Mouse (Mus musculus): ENCODE results near the gene Fam78b. TPM values are rescaled to one million over a fixed set of nuclear protein-coding genes. Genes with fewer than 3 reads are reported as not detected.

Gene Fam78b
- polyA plus RNA-seq, 3 experiments from 2014 or later = not detected

DNA sequence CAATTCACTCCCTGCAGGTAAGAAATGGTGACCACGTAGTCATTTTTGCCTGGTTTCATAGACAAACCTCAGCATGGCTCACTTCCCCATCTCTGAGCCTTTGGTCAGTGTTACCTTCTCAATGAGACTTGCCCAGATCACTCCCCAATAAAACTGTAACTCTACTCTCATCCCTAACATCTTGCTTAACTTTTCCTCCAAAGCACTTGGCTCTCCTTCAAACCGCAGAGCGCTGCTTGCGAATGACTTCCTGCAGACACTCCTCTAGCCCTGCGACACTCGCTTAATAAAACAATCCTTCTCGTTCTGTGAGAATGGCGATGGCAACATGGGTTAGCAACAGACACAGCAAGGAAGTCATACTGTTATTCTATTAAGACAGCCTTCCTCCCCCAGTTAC is 100.8 kb downstream of the Fam78b start:
- ATAC-seq = no peak

DNA sequence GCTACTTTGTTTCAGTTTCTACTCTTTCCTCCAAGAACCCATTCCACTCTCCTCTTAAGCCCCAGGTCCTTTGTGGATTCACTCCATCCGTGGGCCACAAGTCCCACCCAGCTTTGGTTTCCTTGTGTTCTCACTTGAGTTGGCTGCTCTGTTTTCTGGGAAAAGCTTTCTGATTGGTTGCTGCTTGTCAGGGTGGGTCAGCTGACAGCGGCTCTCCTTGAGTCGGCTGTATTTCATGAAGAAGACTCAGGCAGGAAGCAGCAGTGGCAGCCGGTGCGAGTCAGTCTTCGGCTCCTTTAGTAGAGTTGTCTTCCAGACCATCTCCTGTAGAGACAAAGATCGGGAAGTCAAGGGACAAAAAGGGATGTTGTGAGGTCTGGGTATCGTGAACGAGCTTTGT is 101.3 kb downstream of the Fam78b start:
- ATAC-seq = no peak

DNA sequence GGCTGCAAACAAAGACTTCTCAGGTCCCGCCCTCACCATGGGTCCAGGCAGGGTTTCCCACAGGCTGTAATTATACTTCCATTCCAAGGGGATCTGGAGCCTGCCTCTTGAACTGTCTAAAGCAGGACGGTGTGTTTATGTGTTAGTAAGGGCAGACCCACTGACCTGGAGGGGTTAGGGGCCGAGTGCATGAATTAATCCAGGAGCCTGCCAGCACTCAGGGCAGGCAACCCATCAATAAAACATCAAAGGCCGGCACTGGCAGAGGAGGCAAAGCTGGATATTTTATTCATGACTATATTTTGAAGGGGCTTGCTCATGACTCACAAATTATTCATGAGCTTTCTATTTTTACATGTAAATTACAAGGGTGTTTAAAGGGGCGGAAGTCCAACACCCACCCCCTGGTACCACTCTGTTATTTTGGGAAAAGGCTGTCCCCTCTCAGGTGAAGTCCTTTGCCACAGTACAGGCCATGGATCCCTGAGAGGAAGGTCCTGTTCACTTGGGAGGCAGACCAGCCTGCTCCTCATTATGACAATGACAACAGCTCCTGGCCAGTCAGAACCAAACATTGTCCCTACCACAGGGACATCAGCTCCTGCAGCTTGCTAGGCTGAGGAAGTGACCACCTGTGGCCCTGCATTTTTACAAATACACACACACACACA is 103.9 kb downstream of the Fam78b start:
- ATAC-seq = no peak

DNA sequence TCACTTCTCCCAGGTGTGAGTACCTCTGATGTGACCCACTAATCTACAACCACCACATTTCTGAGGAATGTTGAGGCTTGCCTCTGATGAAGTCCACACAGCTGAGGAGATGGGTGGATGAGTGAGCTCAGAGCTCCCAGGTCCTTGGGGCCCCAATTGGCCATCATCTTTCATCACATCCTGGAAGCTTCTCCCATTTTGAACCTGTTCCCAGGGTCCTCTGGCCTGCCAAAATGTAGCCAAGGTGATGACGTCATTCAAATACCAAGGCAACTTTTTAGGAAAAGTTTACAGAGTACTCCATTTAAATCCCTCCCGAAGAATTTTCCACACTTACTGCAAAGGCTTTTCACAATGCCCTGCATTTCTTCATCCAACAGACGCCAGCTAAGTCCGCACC is 104.7 kb downstream of the Fam78b start:
- no peak for ATAC-seq

GRCm38 (mm10) chr1:167108973-167109509 is 107.8 kb downstream of the Fam78b start:
- no peak for ATAC-seq

DNA sequence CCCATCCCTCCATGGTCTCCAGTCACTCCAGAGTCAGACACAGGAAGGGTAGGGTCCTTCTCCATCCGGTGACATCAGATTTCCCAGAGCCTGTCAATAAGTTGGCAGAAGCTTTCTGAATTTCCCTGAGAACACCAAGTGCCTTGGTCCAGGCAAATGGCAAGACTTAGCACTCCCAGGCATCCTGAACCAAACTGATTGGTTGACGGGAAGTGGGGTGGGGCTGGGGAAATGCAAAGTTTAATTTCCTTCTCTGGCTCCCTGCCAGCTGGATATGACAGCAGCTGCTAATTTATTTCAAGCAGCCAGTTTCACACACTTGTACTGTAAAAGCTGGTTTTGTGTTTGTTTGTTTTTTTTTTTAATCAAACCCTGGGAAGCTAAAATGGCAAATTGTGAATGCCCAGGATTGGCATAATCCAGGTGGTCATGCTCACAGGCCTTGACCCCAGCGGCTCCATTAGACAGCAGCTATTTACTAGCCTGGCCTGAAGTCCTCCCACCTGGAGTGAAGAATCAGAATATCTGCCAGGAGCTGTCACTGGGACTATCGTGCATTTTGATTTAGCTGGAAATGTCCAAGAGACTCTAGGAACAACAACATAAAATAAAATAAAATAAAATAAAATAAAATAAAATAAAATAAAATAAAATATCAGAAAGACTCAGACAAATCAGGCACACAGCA is 113.3 kb downstream of the Fam78b start:
- no peak for ATAC-seq

- ATAC-seq = no peak
Measured at GRCm38 (mm10) chr1:167115121-167115520, 113.9 kb downstream of the Fam78b start.

DNA sequence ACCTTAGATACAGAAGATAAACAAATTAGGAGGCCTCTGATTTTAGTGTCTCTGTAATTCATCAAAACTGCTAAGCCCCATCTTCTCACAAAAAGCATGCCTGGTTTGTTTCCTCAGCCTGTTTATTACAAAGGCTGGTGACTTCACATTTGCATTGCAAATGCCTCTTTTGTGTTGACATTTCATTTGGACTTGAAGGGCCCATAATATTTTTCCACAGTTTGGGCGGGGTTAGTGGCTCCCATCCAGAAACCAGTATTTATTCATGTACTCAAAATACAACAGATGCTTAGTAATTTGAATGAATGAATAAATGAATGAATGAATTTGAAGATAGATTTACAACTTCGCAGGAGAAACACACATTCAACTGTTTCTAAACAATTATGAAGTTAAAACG is 115.5 kb downstream of the Fam78b start:
- no peak for ATAC-seq

DNA sequence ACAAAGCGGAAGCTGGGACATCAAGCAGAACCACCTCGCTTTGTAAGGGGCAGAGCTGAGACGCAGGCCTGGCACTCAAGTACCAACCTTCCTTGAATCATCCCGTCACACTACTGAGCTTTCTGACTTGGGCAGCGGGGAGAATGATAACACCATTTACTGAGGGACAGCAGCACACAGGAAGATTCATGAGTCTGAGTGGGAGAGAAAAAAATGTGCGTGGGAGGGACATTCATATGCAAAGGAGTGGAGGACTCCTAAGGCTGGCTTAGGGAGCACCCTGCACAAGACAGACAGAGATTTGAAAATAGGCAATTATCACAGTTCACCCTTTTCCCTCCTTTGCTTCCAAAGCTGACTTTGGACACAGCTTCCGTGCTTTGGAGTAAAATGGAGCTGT is 117.8 kb downstream of the Fam78b start:
- no peak for ATAC-seq

- no peak for ATAC-seq
Measured at GRCm38 (mm10) chr1:167119439-167119838, 118.2 kb downstream of the Fam78b start.

DNA sequence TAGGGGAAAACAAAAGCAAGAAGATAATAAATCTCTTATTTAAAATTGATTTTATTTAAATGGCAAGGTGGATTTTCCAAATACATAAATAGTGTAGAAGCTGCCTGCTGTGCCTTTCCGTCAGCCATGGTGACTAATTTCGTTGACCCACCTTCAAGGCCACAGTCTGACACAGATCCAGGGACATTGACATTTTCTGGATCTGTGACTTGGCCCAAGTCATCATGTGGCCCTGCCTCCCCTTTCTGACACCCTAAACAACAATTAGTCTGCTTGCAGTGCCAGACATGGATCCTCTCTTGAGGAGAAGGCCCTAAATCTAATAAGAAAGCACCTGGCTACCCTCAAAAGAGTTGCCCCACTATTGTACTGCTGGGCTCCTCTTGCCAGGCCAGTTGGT is 121.2 kb downstream of the Fam78b start:
- no peak for ATAC-seq

- ATAC-seq = no peak
Measured at GRCm38 (mm10) chr1:167123551-167123950, 122.3 kb downstream of the Fam78b start.

DNA sequence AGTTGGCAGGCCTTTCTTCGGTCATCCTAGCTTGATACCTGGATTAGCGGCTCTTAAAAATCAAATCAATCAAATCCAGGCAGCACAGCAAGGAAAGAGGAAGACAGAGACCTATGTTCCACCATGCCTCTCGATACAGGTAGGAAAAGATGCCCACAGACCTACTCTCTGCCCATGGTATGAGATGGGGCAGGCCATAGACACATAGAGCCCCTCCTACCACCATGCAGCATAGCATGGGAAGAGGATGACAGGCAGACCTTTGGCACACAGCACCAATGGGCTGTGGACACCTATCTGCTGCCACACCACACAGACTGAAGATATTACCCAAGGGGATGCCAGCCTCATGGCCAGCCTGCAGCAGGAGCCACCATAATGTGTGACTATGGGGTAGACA is 124.7 kb downstream of the Fam78b start:
- ATAC-seq = no peak

- no peak for ATAC-seq
Measured at GRCm38 (mm10) chr1:167126292-167126691, 125.1 kb downstream of the Fam78b start.

DNA sequence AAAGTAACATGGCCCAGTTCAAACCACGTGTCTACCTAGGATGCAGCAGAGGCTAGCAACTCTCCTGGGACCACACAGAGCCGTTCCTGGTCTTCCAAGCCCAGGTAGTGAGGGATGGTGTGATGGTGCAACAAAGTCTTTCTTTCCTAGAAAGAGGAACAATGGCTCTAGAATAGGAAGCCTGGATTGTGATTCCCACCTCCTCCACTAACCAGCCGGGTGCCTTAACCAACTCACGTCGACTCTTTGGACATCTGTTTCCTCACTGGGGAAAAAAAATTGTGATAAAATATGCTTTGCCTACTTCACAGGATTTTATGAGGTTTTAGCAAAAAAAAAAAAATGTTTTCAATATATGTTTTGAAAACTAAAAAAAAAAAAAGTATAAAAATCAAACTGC is 134.5 kb downstream of the Fam78b start:
- ATAC-seq = no peak

Data from inflammation-experienced regulatory T-cells, adult 6 months (primary cell).